Mouse (Mus musculus) ovary, adult 2 months (tissue): Measurements from ENCODE around the gene Rpn2. TPM values are rescaled to one million over a fixed set of nuclear protein-coding genes. Genes with fewer than 3 reads are reported as not detected.

ENCODE experiments used
- polyA plus RNA-seq: library from polyadenylated mRNA; depleted of rRNA; stranded (reverse); fragments of >200 nt; gene quantifications from 2 replicates; pipeline ENCODE4 v1.2.3, GENCODE M21; 2012; rRNA removed

Rpn2 gene
- 260 and 308 TPM in 2 replicates for polyA plus RNA-seq

GRCm38 (mm10) chr2:157278717-157279415 lies at the start of gene Rpn2:
TSS of gene Rpn2 (plus strand) at chr2:157279017.

GRCm38 (mm10) chr2:157279416-157279800 lies 591 bp downstream of the Rpn2 start, which contains the start of gene Mroh8:
TSS of gene Mroh8 (minus strand) at chr2:157279549.

GRCm38 (mm10) chr2:157347361-157348159 lies 68.7 kb downstream of the Rpn2 start, which contains the start of gene Ghrh:
TSS of gene Ghrh (minus strand) at chr2:157347506.

GRCm38 (mm10) chr2:157367184-157367893 lies 88.5 kb downstream of the Rpn2 start, which contains the start of gene Manbal:
TSS of gene Manbal (plus strand) at chr2:157367594.

Other genes starting within 250 kb of the Rpn2 start
- gene Soga1, start 199.8 kb upstream of the Rpn2 start, polyA plus RNA-seq = 25.2 and 37.3 TPM in 2 replicates
- not detected in 2 replicates for gene Tldc2, start 192.0 kb upstream of the Rpn2 start, polyA plus RNA-seq
- gene Samhd1, start 143.8 kb upstream of the Rpn2 start, polyA plus RNA-seq = 26.8 and 27.2 TPM in 2 replicates
- gene Rbl1, start 74.5 kb upstream of the Rpn2 start, polyA plus RNA-seq = 4.5 and 5.8 TPM in 2 replicates
- gene Mroh8, start 532 bp downstream of the Rpn2 start, polyA plus RNA-seq = 0.23 and 0.86 TPM in 2 replicates
- gene Ghrh, start 68.5 kb downstream of the Rpn2 start, polyA plus RNA-seq = 2.6 and 3.0 TPM in 2 replicates
- 68.4 and 83.5 TPM in 2 replicates for gene Manbal, start 88.6 kb downstream of the Rpn2 start, polyA plus RNA-seq
- 74.6 and 84.1 TPM in 2 replicates for gene Src, start 139.4 kb downstream of the Rpn2 start, polyA plus RNA-seq